Mouse (Mus musculus): Measurements from ENCODE around the gene Gadd45a.

GRCm38 (mm10) chr6:67013949-67014678, 23.1 kb downstream of the Gadd45a start:
- no peak for TF ChIP-seq POLR2A (IDR thresholded peaks at IDR 0.05; ENCODE audit: insufficient read length, low read depth)
- no peak for TF ChIP-seq SRF (IDR thresholded peaks at IDR 0.05; ENCODE audit: control insufficient read depth, insufficient read length, low read depth)
- no peak for TF ChIP-seq POLR2AphosphoS2 (IDR thresholded peaks at IDR 0.05; ENCODE audit: insufficient read length, low read depth)

All from myocyte (in vitro differentiated cells).